Mouse (Mus musculus) midbrain, embryonic 12.5 days (tissue): ENCODE data around the gene Rhox2h. TPM values are rescaled to one million over a fixed set of nuclear protein-coding genes. Genes with fewer than 3 reads are reported as not detected.
"Not testable (repeated sequence)": the region's sequence is repeated elsewhere in the genome, so short reads cannot be mapped to it uniquely, and the experiment has no call there.

ENCODE experiments used
- ATAC-seq: fragments of 200-750 bp; cut with Nextera tagmentation; 2 replicates; pipeline ENCODE4 v1.8.0; 2017; ENCODE audit warnings: low read depth, moderate TSS enrichment, moderate library complexity; ENCODE audit not compliant: low FRiP score
- H3K27ac ChIP-seq: fragments of 300-500 bp; sonication (generic); replicated peaks from 2 replicates; pipeline ENCODE4 v1.5.1; 2016; ENCODE audit warnings: mild to moderate bottlenecking
- H3K27me3 ChIP-seq: fragments of 300-500 bp; sonication (generic); 2 replicates; pipeline ENCODE4 v1.6.1; 2016; ENCODE audit warnings: mild to moderate bottlenecking
- H3K36me3 ChIP-seq: fragments of 300-500 bp; sonication (generic); 2 replicates; pipeline ENCODE4 v1.6.1; 2016
- H3K4me1 ChIP-seq: fragments of 300-500 bp; sonication (generic); 2 replicates; pipeline ENCODE4 v1.6.1; 2016
- H3K4me2 ChIP-seq: fragments of 300-500 bp; sonication (generic); replicated peaks from 2 replicates; pipeline ENCODE4 v1.6.1; 2016; ENCODE audit warnings: mild to moderate bottlenecking, moderate library complexity
- H3K4me3 ChIP-seq: fragments of 300-500 bp; sonication (generic); 2 replicates; pipeline ENCODE4 v1.5.1; 2016; ENCODE audit warnings: mild to moderate bottlenecking
- H3K9ac ChIP-seq: fragments of 300-500 bp; sonication (generic); replicated peaks from 2 replicates; pipeline ENCODE4 v1.6.1; 2016; ENCODE audit warnings: mild to moderate bottlenecking, moderate library complexity
- H3K9me3 ChIP-seq: fragments of 300-500 bp; sonication (generic); 2 replicates; pipeline ENCODE4 v1.6.1; 2016; ENCODE audit warnings: mild to moderate bottlenecking
- WGBS: fragments of 180-500 bp; shearing (Covaris S2); methylation state at CpG from one replicate; pipeline ENCODE4 v1.1.7; 2016; 5-methylcytosine and 5-hydroxymethylcytosine counted together
- polyA plus RNA-seq: library from polyadenylated mRNA; unstranded; fragments of >200 nt; fragmentation: Nextera tagmentation; extraction: Ambion mirVana; gene quantifications from 2 replicates; pipeline ENCODE4 v1.2.1, GENCODE M21; 2016

Gene Rhox2h
- not detected in 2 replicates for polyA plus RNA-seq

- not testable (repeated sequence) for H3K36me3 ChIP-seq, H3K27ac ChIP-seq, H3K9ac ChIP-seq, H3K27me3 ChIP-seq, ATAC-seq, H3K9me3 ChIP-seq, H3K4me3 ChIP-seq, H3K4me2 ChIP-seq, H3K4me1 ChIP-seq
- 85% methylated on average over 8 of the region's 8 CpGs for WGBS
Observed at GRCm38 (mm10) chrX:37673177-37673576, at the start of gene Rhox2h. Gene Rhox2h (minus strand): TSS chrX:37673277.

- Histone ChIP-seq H3K36me3 (no peaks in the 10 kb centered on the region), H3K9ac (no peak overlapping the region), H3K27ac (no peak overlapping the region), H3K4me2 (no peak overlapping the region), H3K4me3 (no peak overlapping the region), H3K9me3 (no peaks in the 10 kb centered on the region), H3K4me1 (no peaks in the 10 kb centered on the region), H3K27me3 (no peaks in the 10 kb centered on the region)
- ATAC-seq = no peak
- 69% methylated on average over 3 of the region's 3 CpGs for WGBS
Observed at GRCm38 (mm10) chrX:37701821-37702387, 28.8 kb upstream of the Rhox2h start.

- Histone ChIP-seq H3K4me3 (no peak overlapping the region), H3K27ac (no peak overlapping the region), H3K9me3 (no peaks in the 10 kb centered on the region), H3K9ac (no peak overlapping the region), H3K4me1 (no peaks in the 10 kb centered on the region), H3K27me3 (no peaks in the 10 kb centered on the region), H3K4me2 (no peak overlapping the region), H3K36me3 (no peaks in the 10 kb centered on the region)
- WGBS = 74% methylated on average over 2 of the region's 2 CpGs
- no peak for ATAC-seq
Observed at GRCm38 (mm10) chrX:37692261-37692660, 19.2 kb upstream of the Rhox2h start.

- no peak for ATAC-seq
- Histone ChIP-seq H3K4me3 (no peak overlapping the region), H3K27me3 (no peaks in the 10 kb centered on the region), H3K4me1 (no peaks in the 10 kb centered on the region), H3K36me3 (no peaks in the 10 kb centered on the region), H3K27ac (no peak overlapping the region), H3K4me2 (no peak overlapping the region), H3K9ac (no peak overlapping the region), H3K9me3 (0 out of 2 replicates have a peak, but pooled peaks cover 7% of the 10 kb centered on the region)
- 88% methylated on average over 24 of the region's 24 CpGs for WGBS
Observed at GRCm38 (mm10) chrX:37683031-37683715, 10.1 kb upstream of the Rhox2h start.

GRCm38 (mm10) chrX:37668664-37669063 lies 4.4 kb downstream of the Rhox2h start, which contains the start of gene Rhox3h:
Gene Rhox3h (minus strand): TSS chrX:37668764.
- H3K36me3 ChIP-seq = not testable (repeated sequence)

GRCm38 (mm10) chrX:37651227-37651626 lies 21.9 kb downstream of the Rhox2h start, which contains the start of gene Rhox4g:
Gene Rhox4g (minus strand): TSS chrX:37651327.
- not testable (repeated sequence) for H3K4me1 ChIP-seq, H3K27ac ChIP-seq, H3K9me3 ChIP-seq, H3K27me3 ChIP-seq, H3K36me3 ChIP-seq, H3K4me3 ChIP-seq, ATAC-seq, H3K9ac ChIP-seq, H3K4me2 ChIP-seq
- 95% methylated on average over 18 of the region's 20 CpGs for WGBS

More at GRCm38 (mm10) chrX:37668664-37669063, 4.4 kb downstream of the Rhox2h start, which contains the start of gene Rhox3h:
- WGBS = 83% methylated on average over 1 of the region's 3 CpGs
- not testable (repeated sequence) for ATAC-seq, H3K4me2 ChIP-seq, H3K27ac ChIP-seq, H3K4me1 ChIP-seq, H3K9me3 ChIP-seq, H3K27me3 ChIP-seq, H3K4me3 ChIP-seq, H3K9ac ChIP-seq

- H3K4me1 ChIP-seq, H3K4me3 ChIP-seq, H3K27ac ChIP-seq, H3K36me3 ChIP-seq, H3K4me2 ChIP-seq, H3K27me3 ChIP-seq, ATAC-seq, H3K9me3 ChIP-seq, H3K9ac ChIP-seq: not testable (repeated sequence)
- 91% methylated on average over 6 of the region's 6 CpGs for WGBS
Observed at GRCm38 (mm10) chrX:37643370-37643769, 29.7 kb downstream of the Rhox2h start, which contains the start of gene Rhox2g. Gene Rhox2g (minus strand): TSS chrX:37643470.

- H3K9ac ChIP-seq, H3K4me1 ChIP-seq, H3K4me3 ChIP-seq, H3K27me3 ChIP-seq, H3K36me3 ChIP-seq, H3K4me2 ChIP-seq, ATAC-seq, H3K9me3 ChIP-seq, H3K27ac ChIP-seq: not testable (repeated sequence)
- WGBS = 79% methylated on average over 2 of the region's 2 CpGs
Observed at GRCm38 (mm10) chrX:37628512-37628911, 44.6 kb downstream of the Rhox2h start, which contains the start of gene Rhox3g. Gene Rhox3g (minus strand): TSS chrX:37628612.

Other genes starting within 250 kb of the Rhox2h start
- gene Rhox4b, start 240.8 kb downstream of the Rhox2h start, polyA plus RNA-seq = 0.24 TPM in 1 of 2 replicates, not detected in the other
- gene Rhox2c, start 219.6 kb downstream of the Rhox2h start, polyA plus RNA-seq = 1.7 and 3.0 TPM in 2 replicates
- gene Rhox3c, start 214.7 kb downstream of the Rhox2h start, polyA plus RNA-seq = not detected in 2 replicates
- gene Rhox4c, start 192.9 kb downstream of the Rhox2h start, polyA plus RNA-seq = not detected in 2 replicates
- gene Rhox2d, start 179.8 kb downstream of the Rhox2h start, polyA plus RNA-seq = not detected in 2 replicates
- not detected in 2 replicates for gene Rhox4d, start 158.9 kb downstream of the Rhox2h start, polyA plus RNA-seq
- gene Rhox2e, start 142.8 kb downstream of the Rhox2h start, polyA plus RNA-seq = 0.48 TPM in 1 of 2 replicates, not detected in the other
- not detected in 2 replicates for gene Rhox3e, start 131.3 kb downstream of the Rhox2h start, polyA plus RNA-seq
- gene Rhox4e, start 115.9 kb downstream of the Rhox2h start, polyA plus RNA-seq = not detected in 2 replicates
- 0.39 TPM in 1 of 2 replicates, not detected in the other for gene Rhox2f, start 101.9 kb downstream of the Rhox2h start, polyA plus RNA-seq
- gene Rhox3f, start 92.3 kb downstream of the Rhox2h start, polyA plus RNA-seq = not detected in 2 replicates
- gene Rhox4f, start 65.6 kb downstream of the Rhox2h start, polyA plus RNA-seq = not detected in 2 replicates
- gene Rhox3g, start 44.7 kb downstream of the Rhox2h start, polyA plus RNA-seq = not detected in 2 replicates
- not detected in 2 replicates for gene Rhox2g, start 29.8 kb downstream of the Rhox2h start, polyA plus RNA-seq
- gene Rhox4g, start 21.9 kb downstream of the Rhox2h start, polyA plus RNA-seq = not detected in 2 replicates
- gene Rhox3h, start 4.5 kb downstream of the Rhox2h start, polyA plus RNA-seq = not detected in 2 replicates
- gene Rhox5, start 131.6 kb upstream of the Rhox2h start, polyA plus RNA-seq = 1.1 and 1.3 TPM in 2 replicates
- not detected in 2 replicates for gene Rhox6, start 153.6 kb upstream of the Rhox2h start, polyA plus RNA-seq
- not detected in 2 replicates for gene Rhox7a, start 158.4 kb upstream of the Rhox2h start, polyA plus RNA-seq
- not detected in 2 replicates for gene Rhox8, start 205.7 kb upstream of the Rhox2h start, polyA plus RNA-seq
- not detected in 2 replicates for gene Rhox7b, start 224.0 kb upstream of the Rhox2h start, polyA plus RNA-seq
- not detected in 2 replicates for gene Rhox9, start 228.5 kb upstream of the Rhox2h start, polyA plus RNA-seq